Mouse (Mus musculus) heart, postnatal 0 days (tissue): ENCODE data around the gene Dnm2.

Source experiments
- CTCF ChIP-seq: IDR thresholded peaks from 2 replicates; pipeline ENCODE4 v1.5.1; 2016; ENCODE audit warnings: antibody characterized with exemption, control low read depth, low read depth
- EP300 ChIP-seq: IDR thresholded peaks from 2 replicates; pipeline ENCODE4 v1.6.1; 2016; ENCODE audit warnings: antibody characterized with exemption, low read depth

GRCm38 (mm10) chr9:21537009-21537408 lies 112.3 kb downstream of the Dnm2 start:
- TF ChIP-seq CTCF = no peak
- TF ChIP-seq EP300 = no peak
